Mouse (Mus musculus) CD4-positive, CD25-positive, alpha-beta regulatory T cell, adult 2 months (primary cell): ENCODE results near the gene Gfer.

Source experiments
- DNase-seq: peaks from one replicate; pipeline ENCODE4 v3.0.0-alpha.2; 2012; ENCODE audit warnings: low read depth, low spot score

Gfer gene

DNA sequence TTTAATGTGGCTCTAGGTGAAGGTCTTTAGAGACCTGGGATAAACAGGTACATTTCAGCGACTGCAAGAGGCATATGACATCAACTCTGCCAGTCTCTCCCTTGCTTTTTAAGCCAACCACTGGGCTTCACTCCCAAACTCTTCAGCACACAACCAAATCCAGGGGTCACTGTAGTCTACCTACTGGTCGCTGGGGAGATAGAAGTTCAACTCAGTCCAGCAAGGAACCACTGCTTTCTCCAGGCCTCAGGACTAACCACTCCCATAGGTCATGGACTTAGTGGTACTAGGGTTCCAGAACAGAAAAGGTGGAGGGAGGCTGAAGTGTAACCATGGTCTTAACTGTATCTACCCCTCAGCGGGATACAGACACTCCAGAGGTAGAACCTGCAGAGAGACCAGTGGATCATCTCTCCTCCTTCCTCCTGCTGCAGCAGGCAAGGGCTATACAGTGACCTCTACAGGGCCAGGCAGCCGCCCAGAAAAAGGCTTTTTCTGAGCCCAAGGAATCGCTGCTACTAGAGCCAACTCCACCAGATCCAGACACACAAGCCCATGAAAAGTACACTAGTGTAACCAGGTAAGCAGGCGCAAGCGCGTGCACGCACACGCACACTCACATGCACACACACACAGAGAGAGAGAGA, 47.1 kb downstream of the Gfer start:
- DNase-seq = no peak

DNA sequence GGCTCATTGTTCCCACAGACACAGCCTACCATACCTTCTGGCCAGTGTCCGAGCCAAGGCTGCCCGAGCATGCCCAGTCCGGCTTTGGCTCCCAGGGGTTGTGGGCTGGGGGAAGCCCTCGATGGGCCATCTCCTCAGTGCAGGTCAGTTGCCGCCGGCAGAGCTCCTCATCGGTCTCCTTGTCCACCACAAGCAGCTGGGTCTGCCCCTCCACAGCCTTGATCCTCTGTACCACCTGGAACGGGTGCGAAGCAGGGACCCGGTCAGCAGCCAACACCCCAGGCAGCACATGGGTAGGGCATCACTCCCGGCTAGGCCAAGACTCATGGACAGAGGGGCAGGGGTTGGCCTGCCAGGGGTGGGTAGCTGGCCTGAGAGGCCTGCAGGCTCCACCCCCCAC, 48.5 kb downstream of the Gfer start:
- no peak for DNase-seq

DNA sequence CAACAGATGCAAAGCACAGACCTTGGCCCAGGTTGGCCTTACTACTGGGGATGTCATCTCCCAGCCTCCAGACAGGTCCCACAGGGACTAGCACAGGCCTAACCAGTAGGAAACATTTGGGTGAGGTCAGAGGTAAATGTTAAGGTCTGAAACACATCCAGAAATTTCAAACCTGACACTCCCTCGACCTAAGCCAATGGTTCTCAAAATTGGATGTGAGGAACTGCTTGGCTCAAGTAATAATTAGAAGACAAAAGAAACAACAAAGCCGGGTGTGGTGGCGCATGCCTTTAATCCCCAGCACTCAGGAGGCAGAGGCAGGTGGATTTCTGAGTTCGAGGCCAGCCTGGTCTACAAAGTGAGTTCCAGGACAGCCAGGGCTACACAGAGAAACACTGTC, 49.6 kb downstream of the Gfer start:
- DNase-seq = no peak

DNA sequence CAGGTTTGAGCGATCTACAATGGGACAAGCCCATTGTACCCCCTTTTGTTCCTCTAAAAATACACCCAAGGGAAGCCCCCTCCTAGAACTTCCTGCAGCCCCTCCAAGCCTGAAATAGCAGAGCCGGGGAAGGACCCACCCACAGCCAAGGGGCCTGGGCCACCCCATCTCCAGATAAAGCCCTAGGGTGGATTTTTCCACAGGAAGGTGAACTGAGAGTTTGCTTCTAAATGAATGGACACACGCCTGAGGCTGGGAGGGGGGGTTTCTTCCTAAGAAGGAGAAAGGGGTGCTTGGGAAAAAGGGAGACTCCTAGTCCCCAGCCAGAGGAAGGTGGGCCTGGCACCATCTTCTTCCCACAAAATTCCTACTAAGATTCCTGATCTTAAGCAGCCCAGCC, 50.0 kb downstream of the Gfer start:
- DNase-seq = no peak

DNA sequence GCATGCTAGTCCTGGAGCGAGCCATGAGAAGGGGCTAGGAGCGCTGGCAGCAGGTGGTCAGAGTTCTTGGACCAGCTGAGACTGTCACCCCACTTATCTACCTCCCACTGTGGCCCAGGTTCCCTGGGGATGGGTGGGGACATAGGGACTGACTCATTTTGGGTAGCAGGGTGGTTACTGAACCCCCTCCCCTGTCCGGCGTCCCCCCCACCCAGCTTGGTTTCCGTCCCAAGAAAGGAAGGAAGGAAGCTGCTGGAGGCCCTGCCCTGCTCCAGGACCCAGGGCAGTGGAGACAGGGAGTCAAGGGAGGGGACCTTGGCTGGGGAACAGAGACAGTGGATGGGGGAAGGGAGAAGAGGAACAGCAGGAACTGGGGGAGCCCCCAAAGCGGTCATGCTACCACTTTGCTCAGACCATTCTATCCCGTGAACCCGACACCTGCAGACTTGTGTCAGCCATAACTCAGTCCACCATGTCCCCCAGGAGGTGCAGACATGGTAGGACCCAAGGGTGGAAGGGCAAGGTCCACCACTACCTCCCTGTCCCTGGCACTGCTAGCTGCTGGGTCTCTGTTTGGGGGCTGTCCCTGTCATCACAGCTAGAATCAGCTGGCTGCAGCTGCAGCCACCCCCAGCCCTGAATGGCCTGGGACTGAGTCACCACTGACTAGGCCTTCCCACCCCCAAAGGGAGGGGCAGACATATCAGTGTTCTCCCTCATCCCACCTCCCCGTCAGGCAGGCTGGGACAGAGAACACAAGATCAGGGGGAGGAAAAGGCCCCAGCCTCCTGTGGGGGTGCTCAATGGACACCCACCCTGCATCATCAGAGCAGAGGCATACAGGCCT, 50.9 kb downstream of the Gfer start:
- DNase-seq = no peak

DNA sequence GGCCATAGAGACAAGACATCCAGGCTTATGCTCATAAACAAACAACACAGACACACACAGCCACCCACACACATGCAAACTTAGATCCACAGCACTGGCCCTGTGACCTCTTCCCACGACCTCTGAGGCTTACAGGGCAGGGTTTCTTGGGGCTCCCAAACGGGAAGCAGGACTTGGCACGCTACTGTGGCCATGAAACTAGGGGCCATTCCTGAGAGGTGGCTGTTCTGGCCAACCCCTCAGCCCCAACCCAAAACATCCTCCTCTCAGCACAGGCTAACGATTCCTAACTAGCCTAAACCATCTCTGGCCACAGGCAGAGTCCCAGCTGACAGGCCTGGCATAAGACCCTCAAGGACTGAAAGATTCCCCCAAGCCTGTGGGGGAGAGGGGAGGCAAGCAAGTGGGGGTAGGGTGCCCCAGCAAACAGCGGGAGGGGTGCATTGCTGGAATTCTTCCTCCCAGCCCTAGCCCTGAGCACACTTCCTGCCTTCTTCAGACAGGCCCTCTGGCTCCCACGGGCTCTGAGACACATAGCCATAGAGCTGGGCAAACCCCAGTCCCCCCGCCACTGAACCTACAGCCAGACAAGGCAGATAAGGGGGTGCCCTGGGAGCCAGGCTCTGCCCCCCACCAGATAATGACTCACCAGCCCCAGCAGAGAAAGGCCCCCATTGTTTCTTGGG, 51.8 kb downstream of the Gfer start:
- DNase-seq = no peak
